Mouse (Mus musculus): ENCODE results near the gene 4932438H23Rik.

- no peak for TF ChIP-seq CTCF (conservative IDR thresholded peaks at IDR 0.05; ENCODE audit: low read length)
- no peak for TF ChIP-seq NANOG (IDR thresholded peaks at IDR 0.05; ENCODE audit: borderline replicate concordance, low read length)
Observed at GRCm38 (mm10) chr16:91085239-91085825, 9.6 kb downstream of the 4932438H23Rik start.

All from E14TG2a.4 (cell line).